Comparison of ENCODE assay signal across 10 mouse cellular contexts in the genomic region with DNA sequence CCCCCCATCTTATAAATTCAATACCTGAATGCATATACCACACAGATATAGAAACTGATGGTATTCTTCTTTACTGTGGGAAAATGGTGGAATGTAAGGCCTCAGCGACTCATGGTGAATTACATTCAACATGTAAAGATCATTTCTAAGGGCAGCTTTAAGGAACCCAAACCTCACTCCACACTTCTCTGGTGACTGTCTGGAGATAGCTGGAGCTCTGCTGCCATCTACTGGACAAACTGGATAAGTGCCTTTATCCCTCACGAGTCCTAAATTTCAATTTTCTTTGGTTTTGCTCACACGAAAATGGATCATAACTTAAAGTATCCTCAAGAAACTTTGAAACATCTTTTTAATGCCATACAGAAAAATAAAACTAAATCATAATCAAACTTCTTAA. TPM values are rescaled to one million over a fixed set of nuclear protein-coding genes. Genes with fewer than 3 reads are reported as not detected.
A peak's percentile ranks its signal among the peaks of the same experiment; 100 is the strongest.
DNase-seq lines count a peak whose midpoint lies in the region; ATAC-seq and TF ChIP-seq lines count a peak whose summit lies in the region.
"Had no signal": no experiment of that assay in that cellular context is flagged by ENCODE, and none has a peak within 500 bp of the region (broad histone marks: within the 10 kb centered on the region; RNA-seq: fewer than 3 reads in every experiment).

No protein-coding gene starts in this region.

- 2% methylated on average over 3 of the region's 3 CpGs for WGBS in intestine, embryonic 14.5 days
- under 1% methylated on average over 3 of the region's 3 CpGs for WGBS in intestine, embryonic 15.5 days
- 9% methylated on average over 3 of the region's 3 CpGs for WGBS in forebrain, embryonic 11.5 days
- 2% methylated on average over 3 of the region's 3 CpGs for WGBS in stomach, postnatal 0 days

- no peak overlapping the region for H3K4me3 ChIP-seq in intestine, embryonic 14.5 days (ENCODE audit: low read depth, low read length)
- H3K4me3 ChIP-seq in intestine, embryonic 15.5 days (replicated peaks): no peak overlapping the region
- no peak overlapping the region for H3K4me3 ChIP-seq in forebrain, embryonic 11.5 days (ENCODE audit: low read depth, low read length)
- no peak overlapping the region for H3K4me3 ChIP-seq in stomach, postnatal 0 days (ENCODE audit: low read depth, low read length)
- H3K4me3 ChIP-seq: embryonic facial prominence, embryonic 12.5 days had no signal

- H3K4me2 ChIP-seq in intestine, embryonic 14.5 days (ENCODE audit: low read length): no peak overlapping the region
- H3K4me2 ChIP-seq in intestine, embryonic 15.5 days (replicated peaks): no peak overlapping the region
- no peak overlapping the region for H3K4me2 ChIP-seq in forebrain, embryonic 11.5 days (ENCODE audit: low read depth, low read length, severe bottlenecking)
- H3K4me2 ChIP-seq in stomach, postnatal 0 days (replicated peaks; ENCODE audit: low read depth): no peak overlapping the region
- H3K4me2 ChIP-seq: embryonic facial prominence, embryonic 12.5 days had no signal

- no peaks in the 10 kb centered on the region for H3K27me3 ChIP-seq in intestine, embryonic 14.5 days (replicated peaks; ENCODE audit: control insufficient read depth, insufficient read depth, low read length)
- no peaks in the 10 kb centered on the region for H3K27me3 ChIP-seq in intestine, embryonic 15.5 days (replicated peaks)
- H3K27me3 ChIP-seq in forebrain, embryonic 11.5 days (ENCODE audit: control insufficient read depth, insufficient read depth, low read length): no peaks in the 10 kb centered on the region
- no peaks in the 10 kb centered on the region for H3K27me3 ChIP-seq in stomach, postnatal 0 days (ENCODE audit: control insufficient read depth, insufficient read depth, low read length)
- H3K27me3 ChIP-seq: embryonic facial prominence, embryonic 12.5 days had no signal

- H3K36me3 ChIP-seq in intestine, embryonic 14.5 days (ENCODE audit: control insufficient read depth, insufficient read depth, low read length): no peaks in the 10 kb centered on the region
- H3K36me3 ChIP-seq in intestine, embryonic 15.5 days: no peaks in the 10 kb centered on the region
- H3K36me3 ChIP-seq in forebrain, embryonic 11.5 days (ENCODE audit: control insufficient read depth, insufficient read depth, low read length): no peaks in the 10 kb centered on the region
- H3K36me3 ChIP-seq in stomach, postnatal 0 days (ENCODE audit: control insufficient read depth, insufficient read depth, low read length): no peaks in the 10 kb centered on the region
- H3K36me3 ChIP-seq: embryonic facial prominence, embryonic 12.5 days had no signal

- no peak for TF ChIP-seq EP300 in stomach, postnatal 0 days (optimal IDR thresholded peaks at IDR 0.05)

- H3K4me1 ChIP-seq in intestine, embryonic 14.5 days (replicated peaks; ENCODE audit: control insufficient read depth, insufficient read depth, low read length): no peaks in the 10 kb centered on the region
- no peaks in the 10 kb centered on the region for H3K4me1 ChIP-seq in intestine, embryonic 15.5 days (replicated peaks)
- H3K4me1 ChIP-seq in forebrain, embryonic 11.5 days (replicated peaks; ENCODE audit: control insufficient read depth, insufficient read depth, low read length): no peaks in the 10 kb centered on the region
- no peaks in the 10 kb centered on the region for H3K4me1 ChIP-seq in stomach, postnatal 0 days (replicated peaks; ENCODE audit: control insufficient read depth, insufficient read depth)
- H3K4me1 ChIP-seq: embryonic facial prominence, embryonic 12.5 days had no signal

- no peak for ATAC-seq in intestine, embryonic 14.5 days (replicated peaks; ENCODE audit: low FRiP score, low TSS enrichment, low read depth)
- no peak for ATAC-seq in intestine, embryonic 15.5 days
- peak; percentile 53 for ATAC-seq in CD4-positive, CD25-positive, alpha-beta regulatory T cell, adult 4 months
- ATAC-seq in forebrain, embryonic 11.5 days (replicated peaks; ENCODE audit: low FRiP score): peak; percentile 80
- peak; percentile 71 for ATAC-seq in megakaryocyte, adult 5-6 weeks (ENCODE audit: poor library complexity, severe bottlenecking)
- ATAC-seq in stomach, postnatal 0 days (ENCODE audit: low FRiP score, low TSS enrichment): no peak

- TF ChIP-seq CTCF in stomach, postnatal 0 days (IDR thresholded peaks at IDR 0.05; ENCODE audit: low read depth): peak; percentile 91

- peak; percentile 75 for DNase-seq in intestine, embryonic 14.5 days (ENCODE audit: low spot score)
- peak; percentile 38 for DNase-seq in c-Kit-positive CD71-negative TER-119-negative erythroid progenitor cells, embryonic 14.5 days (ENCODE audit: low read depth)
- DNase-seq in forebrain, embryonic 11.5 days (ENCODE audit: low spot score): peak; percentile 75
- DNase-seq in kidney, adult 9 months: peak; percentile 32
- peak; percentile 57 for DNase-seq in stomach, postnatal 0 days (ENCODE audit: low spot score)

- H3K9me3 ChIP-seq in intestine, embryonic 14.5 days (ENCODE audit: control insufficient read depth, low read length): no peaks in the 10 kb centered on the region
- H3K9me3 ChIP-seq in intestine, embryonic 15.5 days: no peaks in the 10 kb centered on the region
- no peaks in the 10 kb centered on the region for H3K9me3 ChIP-seq in forebrain, embryonic 11.5 days (ENCODE audit: control insufficient read depth, low read length)
- H3K9me3 ChIP-seq in stomach, postnatal 0 days (ENCODE audit: control insufficient read depth, low read length): no peaks in the 10 kb centered on the region
- H3K9me3 ChIP-seq: embryonic facial prominence, embryonic 12.5 days had no signal

- no peak overlapping the region for H3K27ac ChIP-seq in intestine, embryonic 14.5 days (ENCODE audit: low read depth)
- no peak overlapping the region for H3K27ac ChIP-seq in intestine, embryonic 15.5 days
- H3K27ac ChIP-seq in forebrain, embryonic 11.5 days (ENCODE audit: low read depth, low read length): no peak overlapping the region
- no peak overlapping the region for H3K27ac ChIP-seq in stomach, postnatal 0 days (replicated peaks)
- H3K27ac ChIP-seq: embryonic facial prominence, embryonic 12.5 days; macrophage had no signal

- no peak overlapping the region for H3K9ac ChIP-seq in intestine, embryonic 14.5 days (ENCODE audit: low read length)
- no peak overlapping the region for H3K9ac ChIP-seq in intestine, embryonic 15.5 days
- H3K9ac ChIP-seq in forebrain, embryonic 11.5 days (ENCODE audit: low read length): no peak overlapping the region
- no peak overlapping the region for H3K9ac ChIP-seq in stomach, postnatal 0 days (ENCODE audit: low read length)
- H3K9ac ChIP-seq: embryonic facial prominence, embryonic 12.5 days had no signal

RNA-seq across cellular contexts. Expression of gene Slitrk3, which starts 11.4 kb away (rescaled TPM):
- polyA plus RNA-seq in intestine, embryonic 14.5 days (2014; fragmentation: Nextera tagmentation; extraction: Ambion mirVana): 0.66 and 0.74 TPM in 2 replicates
- 0.68 and 0.87 TPM in 2 replicates for polyA plus RNA-seq in intestine, embryonic 15.5 days (2015; fragmentation: Nextera tagmentation; extraction: Ambion mirVana)
- not detected for polyA plus RNA-seq in CD4-positive, CD25-positive, alpha-beta regulatory T cell, adult 4 months (2017; shearing (Covaris generic))
- 0.51 and 0.89 TPM in 2 replicates for polyA plus RNA-seq in forebrain, embryonic 11.5 days (2014; fragmentation: Nextera tagmentation; extraction: Ambion mirVana)
- total RNA-seq in megakaryocyte, adult 5-6 weeks (2015): not detected in 2 replicates
- not detected in 2 replicates for total RNA-seq in megakaryocyte, adult 5-6 weeks (2017)
- 1.3 and 2.1 TPM in 2 replicates for polyA plus RNA-seq in stomach, postnatal 0 days (2015; fragmentation: Nextera tagmentation; extraction: Ambion mirVana)
- polyA plus RNA-seq: macrophage had no signal

Comparison
In these comparisons a context has a peak if more than half of its experiments do, and no peak if none do; other contexts are left out.
1. ATAC-seq: peak in CD4-positive, CD25-positive, alpha-beta regulatory T cell, adult 4 months (single experiment), forebrain, embryonic 11.5 days (single experiment) and megakaryocyte, adult 5-6 weeks (single experiment); none in intestine, embryonic 14.5 days (single experiment), intestine, embryonic 15.5 days (single experiment) and stomach, postnatal 0 days (single experiment).
2. Peak in every context shown above with its lines, with median percentiles within 50 percentile points of each other: DNase-seq.